Mouse (Mus musculus) kidney, adult 2 months (tissue): Measurements from ENCODE around the gene Rbm19. TPM values are rescaled to one million over a fixed set of nuclear protein-coding genes. Genes with fewer than 3 reads are reported as not detected.
A peak's percentile ranks its signal among the peaks of the same experiment; 100 is the strongest.

Source experiments
- DNase-seq: peaks from one replicate; pipeline ENCODE4 v3.0.0; 2021
- H3K27ac ChIP-seq: fragments of 200-500 bp; 2 replicates; pipeline ENCODE4 v1.5.1; 2012; ENCODE audit warnings: low read depth, low read length, control low read depth, inconsistent platforms; ENCODE audit not compliant: insufficient read depth
- H3K27me3 ChIP-seq: fragments of 200-500 bp; replicated peaks from 2 replicates; pipeline ENCODE4 v1.6.1; 2012; ENCODE audit warnings: mild to moderate bottlenecking, moderate library complexity, low read length, inconsistent platforms; ENCODE audit not compliant: control insufficient read depth, insufficient read depth
- H3K36me3 ChIP-seq: fragments of 200-500 bp; 2 replicates; pipeline ENCODE4 v1.6.1; 2012; ENCODE audit warnings: mild to moderate bottlenecking, moderate library complexity, low read length, inconsistent platforms; ENCODE audit not compliant: control insufficient read depth, insufficient read depth
- H3K4me1 ChIP-seq: fragments of 200-500 bp; 2 replicates; pipeline ENCODE4 v1.6.1; 2011; ENCODE audit warnings: low read length; ENCODE audit not compliant: control insufficient read depth, insufficient read depth
- H3K4me3 ChIP-seq: fragments of 200-500 bp; 2 replicates; pipeline ENCODE4 v1.5.1; 2011; ENCODE audit warnings: mild to moderate bottlenecking, low read depth, low read length, control low read depth; ENCODE audit not compliant: insufficient read depth
- CTCF ChIP-seq: fragments of 200-500 bp; conservative IDR thresholded peaks from 2 replicates; pipeline ENCODE4 v1.5.1; 2011; ENCODE audit warnings: low read depth, mild to moderate bottlenecking, control low read depth, low read length, moderate library complexity, mixed read lengths; ENCODE audit not compliant: insufficient read depth, insufficient read length
- POLR2A ChIP-seq: fragments of 200-500 bp; IDR thresholded peaks from one replicate; pipeline ENCODE4 v1.6.1; 2011; ENCODE audit warnings: low read depth, low read length, control low read depth
- WGBS: fragments of 180-500 bp; shearing (Covaris S2); methylation state at CpG from one replicate; pipeline ENCODE4 v1.1.7; 2018; 5-methylcytosine and 5-hydroxymethylcytosine counted together
- polyA plus RNA-seq: library from polyadenylated mRNA; depleted of rRNA; stranded (reverse); fragments of >200 nt; gene quantifications from 2 replicates; pipeline ENCODE4 v1.2.3, GENCODE M21; 2012; rRNA removed

Gene Rbm19
- polyA plus RNA-seq: 10.7 and 12.1 TPM in 2 replicates

- H3K36me3 ChIP-seq: no peaks in the 10 kb centered on the region
- peak within 1 kb of the TSS; percentile 91 for H3K4me3 ChIP-seq
- peak; percentile 94 for DNase-seq
- WGBS: under 1% methylated on average over 46 of the region's 46 CpGs
- H3K27ac ChIP-seq: no peak within 1 kb of the TSS
- no peaks in the 10 kb centered on the region for H3K4me1 ChIP-seq
- no peaks in the 10 kb centered on the region for H3K27me3 ChIP-seq
- TF ChIP-seq CTCF: 0 out of 2 replicates have a peak, but pooled peaks have one; percentile 19
- no peak for TF ChIP-seq POLR2A
Observed at GRCm38 (mm10) chr5:120116261-120117050, at the start of gene Rbm19. Rbm19 (plus strand) TSS chr5:120116465.

- 22% methylated on average over 6 of the region's 6 CpGs for WGBS
- no peaks in the 10 kb centered on the region for H3K4me1 ChIP-seq
- H3K27ac ChIP-seq: no peak overlapping the region
- H3K27me3 ChIP-seq: no peaks in the 10 kb centered on the region
- H3K4me3 ChIP-seq: no peak overlapping the region
- DNase-seq: no peak
- no peaks in the 10 kb centered on the region for H3K36me3 ChIP-seq
- no peak for TF ChIP-seq CTCF
- TF ChIP-seq POLR2A: no peak
Observed at GRCm38 (mm10) chr5:120067266-120067665, 49.0 kb upstream of the Rbm19 start.

- H3K27ac ChIP-seq: no peak overlapping the region
- TF ChIP-seq CTCF (no peak), POLR2A (no peak)
- H3K4me1 ChIP-seq: no peaks in the 10 kb centered on the region
Observed at GRCm38 (mm10) chr5:120074101-120074500, 42.2 kb upstream of the Rbm19 start.

GRCm38 (mm10) chr5:120080027-120080426, 36.2 kb upstream of the Rbm19 start:
- Histone ChIP-seq H3K36me3 (no peaks in the 10 kb centered on the region), H3K27me3 (no peaks in the 10 kb centered on the region), H3K27ac (no peak overlapping the region), H3K4me3 (no peak overlapping the region), H3K4me1 (no peaks in the 10 kb centered on the region)
- TF ChIP-seq POLR2A (no peak), CTCF (no peak)
- DNase-seq: no peak
- WGBS: 60% methylated on average over 9 of the region's 9 CpGs

More at GRCm38 (mm10) chr5:120074101-120074500, 42.2 kb upstream of the Rbm19 start:
- no peak for DNase-seq
- Histone ChIP-seq H3K36me3 (no peaks in the 10 kb centered on the region), H3K27me3 (no peaks in the 10 kb centered on the region), H3K4me3 (no peak overlapping the region)
- WGBS: 67% methylated on average over 9 of the region's 9 CpGs

- no peak for DNase-seq
- H3K27me3 ChIP-seq: no peaks in the 10 kb centered on the region
- 75% methylated on average over 6 of the region's 6 CpGs for WGBS
- no peaks in the 10 kb centered on the region for H3K36me3 ChIP-seq
- H3K27ac ChIP-seq: no peak overlapping the region
- no peak overlapping the region for H3K4me3 ChIP-seq
- H3K4me1 ChIP-seq: no peaks in the 10 kb centered on the region
- TF ChIP-seq POLR2A (no peak), CTCF (no peak)
Observed at GRCm38 (mm10) chr5:120080468-120080867, 35.8 kb upstream of the Rbm19 start.

GRCm38 (mm10) chr5:120088561-120088960, 27.7 kb upstream of the Rbm19 start:
- no peak for TF ChIP-seq POLR2A
- peak; percentile 74 for TF ChIP-seq CTCF
- H3K4me1 ChIP-seq: no peaks in the 10 kb centered on the region
- no peaks in the 10 kb centered on the region for H3K36me3 ChIP-seq
- no peaks in the 10 kb centered on the region for H3K27me3 ChIP-seq
- H3K4me3 ChIP-seq: no peak overlapping the region
- DNase-seq: peak; percentile 82
- 2% methylated on average over 16 of the region's 16 CpGs for WGBS
- H3K27ac ChIP-seq: no peak overlapping the region

- no peak for TF ChIP-seq POLR2A
- TF ChIP-seq CTCF: peak; percentile 72
- Histone ChIP-seq H3K36me3 (no peaks in the 10 kb centered on the region), H3K27ac (no peak overlapping the region), H3K4me1 (no peaks in the 10 kb centered on the region), H3K4me3 (no peak overlapping the region), H3K27me3 (no peaks in the 10 kb centered on the region)
- DNase-seq: peak; percentile 38
- WGBS: 59% methylated on average over 7 of the region's 7 CpGs
Observed at GRCm38 (mm10) chr5:120094602-120095001, 21.7 kb upstream of the Rbm19 start.
